Mouse (Mus musculus): ENCODE data around the gene Ngef.

Ngef gene

GRCm38 (mm10) chr1:87562967-87563366, 10.7 kb downstream of the Ngef start:
- DNase-seq, result no peak

- no peak for DNase-seq
Measured at GRCm38 (mm10) chr1:87553586-87553985, 20.1 kb downstream of the Ngef start.

GRCm38 (mm10) chr1:87551008-87551407, 22.7 kb downstream of the Ngef start:
- no peak for DNase-seq

GRCm38 (mm10) chr1:87541614-87542013, 32.1 kb downstream of the Ngef start:
- peak; percentile 58 for DNase-seq

- DNase-seq, result no peak
Measured at GRCm38 (mm10) chr1:87537008-87537407, 36.7 kb downstream of the Ngef start.

- DNase-seq, result no peak
Measured at GRCm38 (mm10) chr1:87534118-87534517, 39.6 kb downstream of the Ngef start.

- DNase-seq, result no peak
Measured at GRCm38 (mm10) chr1:87532346-87532745, 41.3 kb downstream of the Ngef start.

GRCm38 (mm10) chr1:87527191-87527590, 46.5 kb downstream of the Ngef start:
- DNase-seq, result no peak

- DNase-seq, result no peak
Measured at GRCm38 (mm10) chr1:87525041-87525440, 48.6 kb downstream of the Ngef start.

- no peak for DNase-seq
Measured at GRCm38 (mm10) chr1:87521523-87521922, 52.1 kb downstream of the Ngef start.

GRCm38 (mm10) chr1:87520467-87520866, 53.2 kb downstream of the Ngef start:
- no peak for DNase-seq

GRCm38 (mm10) chr1:87510845-87511244, 62.8 kb downstream of the Ngef start:
- DNase-seq, result peak; percentile 8

- peak; percentile 85 for DNase-seq
Measured at GRCm38 (mm10) chr1:87510166-87510691, 63.4 kb downstream of the Ngef start.

GRCm38 (mm10) chr1:87509561-87510165, 64.0 kb downstream of the Ngef start, which contains the start of gene Neu2:
TSS of gene Neu2 (plus strand) at chr1:87509889.
- peak; percentile 33 for DNase-seq

GRCm38 (mm10) chr1:87508591-87509560, 64.8 kb downstream of the Ngef start:
- DNase-seq, result peak; percentile 7

GRCm38 (mm10) chr1:87507857-87508256, 65.8 kb downstream of the Ngef start:
- no peak for DNase-seq

GRCm38 (mm10) chr1:87505524-87505923, 68.1 kb downstream of the Ngef start:
- DNase-seq, result no peak

- no peak for DNase-seq
Measured at GRCm38 (mm10) chr1:87493542-87493941, 80.1 kb downstream of the Ngef start.

- no peak for DNase-seq
Measured at GRCm38 (mm10) chr1:87492285-87492684, 81.4 kb downstream of the Ngef start.

GRCm38 (mm10) chr1:87486386-87486785, 87.3 kb downstream of the Ngef start:
- DNase-seq, result no peak

- no peak for DNase-seq
Measured at GRCm38 (mm10) chr1:87482546-87482945, 91.1 kb downstream of the Ngef start.

GRCm38 (mm10) chr1:87475076-87475895, 98.4 kb downstream of the Ngef start:
- peak; percentile 44 for DNase-seq

GRCm38 (mm10) chr1:87472576-87472975, 101.1 kb downstream of the Ngef start:
- no peak for DNase-seq
